ENCODE assay signal across 25 mouse cellular contexts in genomic region chr8:58313482-58313881, GRCm38 (mm10).
DNase-seq lines count a peak whose midpoint lies in the region; ATAC-seq and TF ChIP-seq lines count a peak whose summit lies in the region.
"Had no signal": no experiment of that assay in that cellular context is flagged by ENCODE, and none has a peak within 500 bp of the region (broad histone marks: within the 10 kb centered on the region; RNA-seq: fewer than 3 reads in every experiment).

No protein-coding gene starts in this region.

- no peaks in the 10 kb centered on the region for H3K9me3 ChIP-seq in forebrain, embryonic 13.5 days (replicated peaks)
- no peaks in the 10 kb centered on the region for H3K9me3 ChIP-seq in forebrain, embryonic 10.5 days
- no peaks in the 10 kb centered on the region for H3K9me3 ChIP-seq in forebrain, embryonic 15.5 days
- no peaks in the 10 kb centered on the region for H3K9me3 ChIP-seq in forebrain, embryonic 12.5 days
- no peaks in the 10 kb centered on the region for H3K9me3 ChIP-seq in forebrain, postnatal 0 days (ENCODE audit: low read length)
- H3K9me3 ChIP-seq: embryonic facial prominence, embryonic 10.5 days; embryonic facial prominence, embryonic 12.5 days; G1E had no signal

- no peak for DNase-seq in forebrain, embryonic 10.5 days (ENCODE audit: extremely low spot score, low spot score)
- peak; percentile 8 for DNase-seq in brain, embryonic 18.5 days (ENCODE audit: low read depth, low spot score)
- DNase-seq in forebrain, postnatal 0 days = peak; percentile 13
- no peak for DNase-seq in left cerebral cortex, postnatal 25 days (ENCODE audit: low spot score in 2 of 2)
- DNase-seq in embryo, embryonic 11 days = no peak
- DNase-seq: adrenal gland, adult 8-10 months; adrenal gland, postnatal 14 days; adrenal gland, postnatal 36 days; B cell, adult 2 months; cerebellum, adult 11 months; cerebellum, adult 18-20 months; cerebellum, adult 8-10 months; cerebellum, adult 9-11 months; cerebellum, postnatal 14 days; cerebellum, postnatal 36 days had no signal

- no peaks in the 10 kb centered on the region for H3K4me1 ChIP-seq in forebrain, embryonic 13.5 days
- no peaks in the 10 kb centered on the region for H3K4me1 ChIP-seq in forebrain, embryonic 10.5 days
- H3K4me1 ChIP-seq in forebrain, embryonic 15.5 days = no peaks in the 10 kb centered on the region
- no peaks in the 10 kb centered on the region for H3K4me1 ChIP-seq in forebrain, embryonic 12.5 days
- H3K4me1 ChIP-seq in forebrain, postnatal 0 days (ENCODE audit: insufficient read depth) = no peaks in the 10 kb centered on the region
- H3K4me1 ChIP-seq: embryonic facial prominence, embryonic 10.5 days; embryonic facial prominence, embryonic 12.5 days had no signal

- H3K4me2 ChIP-seq in forebrain, embryonic 13.5 days = no peak overlapping the region
- no peak overlapping the region for H3K4me2 ChIP-seq in forebrain, embryonic 15.5 days (replicated peaks)
- H3K4me2 ChIP-seq in forebrain, embryonic 12.5 days = no peak overlapping the region
- H3K4me2 ChIP-seq in forebrain, postnatal 0 days (ENCODE audit: low read depth) = no peak overlapping the region
- H3K4me2 ChIP-seq: embryonic facial prominence, embryonic 12.5 days had no signal

- intact Hi-C loops in left cerebral cortex, postnatal 25 days (cut with DNase I) = no loop called here

- ATAC-seq in forebrain, embryonic 13.5 days = 0 out of 2 replicates have a peak, but pooled peaks have one; percentile 41
- ATAC-seq in forebrain, embryonic 15.5 days (replicated peaks) = peak; percentile 68; the same call in 1 of the 2 replicates
- ATAC-seq in forebrain, embryonic 12.5 days (ENCODE audit: low FRiP score) = no peak
- ATAC-seq in forebrain, postnatal 0 days = peak; percentile 32; the same call in 1 of the 2 replicates
- ATAC-seq: activated CD4-positive, CD25-positive, alpha-beta regulatory T cell, adult 4 months; CD4-positive, CD25-positive, alpha-beta regulatory T cell, adult 4 months; Patski had no signal

- no peaks in the 10 kb centered on the region for H3K36me3 ChIP-seq in forebrain, embryonic 13.5 days (ENCODE audit: poor library complexity, severe bottlenecking)
- no peaks in the 10 kb centered on the region for H3K36me3 ChIP-seq in forebrain, embryonic 10.5 days (replicated peaks)
- no peaks in the 10 kb centered on the region for H3K36me3 ChIP-seq in forebrain, embryonic 15.5 days
- no peaks in the 10 kb centered on the region for H3K36me3 ChIP-seq in forebrain, embryonic 12.5 days (replicated peaks)
- H3K36me3 ChIP-seq in forebrain, postnatal 0 days (ENCODE audit: insufficient read depth) = no peaks in the 10 kb centered on the region
- H3K36me3 ChIP-seq: embryonic facial prominence, embryonic 10.5 days; embryonic facial prominence, embryonic 12.5 days; G1E had no signal

- H3K27ac ChIP-seq in forebrain, embryonic 13.5 days = no peak overlapping the region
- no peak overlapping the region for H3K27ac ChIP-seq in forebrain, embryonic 10.5 days
- no peak overlapping the region for H3K27ac ChIP-seq in forebrain, embryonic 15.5 days (replicated peaks)
- H3K27ac ChIP-seq in forebrain, embryonic 12.5 days = no peak overlapping the region
- no peak overlapping the region for H3K27ac ChIP-seq in forebrain, postnatal 0 days (ENCODE audit: low read depth, low read length)
- H3K27ac ChIP-seq: embryonic facial prominence, embryonic 10.5 days; embryonic facial prominence, embryonic 12.5 days had no signal

- 76% methylated on average over 2 of the region's 2 CpGs for WGBS in forebrain, embryonic 13.5 days
- WGBS in forebrain, embryonic 10.5 days = 90% methylated on average over 2 of the region's 2 CpGs
- WGBS in forebrain, embryonic 15.5 days = 73% methylated on average over 2 of the region's 2 CpGs
- WGBS in forebrain, embryonic 12.5 days = 84% methylated on average over 2 of the region's 2 CpGs
- 64% methylated on average over 2 of the region's 2 CpGs for WGBS in forebrain, postnatal 0 days

- H3K27me3 ChIP-seq in forebrain, embryonic 13.5 days = no peaks in the 10 kb centered on the region
- no peaks in the 10 kb centered on the region for H3K27me3 ChIP-seq in forebrain, embryonic 10.5 days (ENCODE audit: poor library complexity, severe bottlenecking)
- H3K27me3 ChIP-seq in forebrain, embryonic 15.5 days = no peaks in the 10 kb centered on the region
- H3K27me3 ChIP-seq in forebrain, embryonic 12.5 days = no peaks in the 10 kb centered on the region
- no peaks in the 10 kb centered on the region for H3K27me3 ChIP-seq in forebrain, postnatal 0 days (ENCODE audit: insufficient read depth, low read length)
- H3K27me3 ChIP-seq: CH12.LX; embryonic facial prominence, embryonic 12.5 days had no signal

- H3K9ac ChIP-seq in forebrain, embryonic 13.5 days = no peak overlapping the region
- H3K9ac ChIP-seq in forebrain, embryonic 15.5 days (replicated peaks) = no peak overlapping the region
- H3K9ac ChIP-seq in forebrain, embryonic 12.5 days = no peak overlapping the region
- no peak overlapping the region for H3K9ac ChIP-seq in forebrain, postnatal 0 days
- H3K9ac ChIP-seq: embryonic facial prominence, embryonic 12.5 days had no signal

- no peak for TF ChIP-seq CTCF in forebrain, postnatal 0 days (IDR thresholded peaks at IDR 0.05; ENCODE audit: low read depth)

- no peak overlapping the region for H3K4me3 ChIP-seq in forebrain, embryonic 13.5 days
- no peak overlapping the region for H3K4me3 ChIP-seq in forebrain, embryonic 10.5 days
- H3K4me3 ChIP-seq in forebrain, embryonic 15.5 days = no peak overlapping the region
- H3K4me3 ChIP-seq in forebrain, embryonic 12.5 days (replicated peaks) = no peak overlapping the region
- no peak overlapping the region for H3K4me3 ChIP-seq in forebrain, postnatal 0 days (ENCODE audit: low read depth, low read length)
- H3K4me3 ChIP-seq: embryonic facial prominence, embryonic 10.5 days; embryonic facial prominence, embryonic 12.5 days had no signal

Comparison
In these comparisons a context has a peak if more than half of its experiments do, and no peak if none do; other contexts are left out.
1. DNase-seq: peak in brain, embryonic 18.5 days (single experiment) and forebrain, postnatal 0 days (single experiment); none in forebrain, embryonic 10.5 days (single experiment), left cerebral cortex, postnatal 25 days (0 of 2) and embryo, embryonic 11 days (single experiment).